ENCODE assay signal across 20 mouse cellular contexts in the genomic region with DNA sequence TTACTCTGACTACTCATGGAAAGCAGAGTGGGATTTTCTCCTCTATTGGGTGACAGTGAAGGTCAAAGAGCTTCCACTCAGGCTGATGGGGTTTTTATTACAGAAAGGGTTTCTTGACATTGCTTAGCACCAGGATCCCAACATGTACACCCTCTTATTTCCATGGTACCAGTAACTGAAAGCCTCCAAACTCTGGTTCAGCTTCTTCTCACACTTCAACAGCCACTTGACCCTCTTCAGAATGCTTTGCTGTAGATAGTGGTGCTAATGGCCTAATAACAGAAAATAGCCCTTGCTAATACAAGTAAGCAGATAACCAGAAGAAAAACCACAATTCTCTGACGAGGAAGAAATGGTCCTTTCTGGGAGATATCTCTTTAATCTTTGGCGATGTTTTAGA.
DNase-seq lines count a peak whose midpoint lies in the region; ATAC-seq and TF ChIP-seq lines count a peak whose summit lies in the region.
"Had no signal": no experiment of that assay in that cellular context is flagged by ENCODE, and none has a peak within 500 bp of the region (broad histone marks: within the 10 kb centered on the region; RNA-seq: fewer than 3 reads in every experiment).

No protein-coding gene starts in this region.

- peaks cover 54% of the 10 kb centered on the region for H3K27me3 ChIP-seq in heart, embryonic 11.5 days (ENCODE audit: control insufficient read depth, insufficient read depth, low read length)
- H3K27me3 ChIP-seq in heart, embryonic 13.5 days (replicated peaks), result peaks cover 72% of the 10 kb centered on the region
- peaks cover 50% of the 10 kb centered on the region for H3K27me3 ChIP-seq in heart, postnatal 0 days (ENCODE audit: control insufficient read depth, insufficient read depth, low read length)
- H3K27me3 ChIP-seq: forebrain, embryonic 13.5 days; hindbrain, embryonic 15.5 days had no signal

- peaks cover 6% of the 10 kb centered on the region; the same call in 1 of the 2 replicates for H3K4me1 ChIP-seq in heart, embryonic 11.5 days (ENCODE audit: control insufficient read depth, insufficient read depth, low read length)
- peaks cover 12% of the 10 kb centered on the region for H3K4me1 ChIP-seq in heart, embryonic 13.5 days
- H3K4me1 ChIP-seq in heart, postnatal 0 days (ENCODE audit: control insufficient read depth, insufficient read depth), result peaks cover 6% of the 10 kb centered on the region; the same call in 1 of the 2 replicates
- H3K4me1 ChIP-seq: forebrain, embryonic 13.5 days; hindbrain, embryonic 15.5 days had no signal

- H3K4me2 ChIP-seq in heart, embryonic 11.5 days, result no peak overlapping the region
- H3K4me2 ChIP-seq in heart, embryonic 13.5 days, result peak overlapping the region; percentile 9; the same call in 1 of the 2 replicates
- no peak overlapping the region for H3K4me2 ChIP-seq in heart, postnatal 0 days (ENCODE audit: low read depth, low read length)
- H3K4me2 ChIP-seq: forebrain, embryonic 13.5 days; heart, embryonic 15.5 days; hindbrain, embryonic 15.5 days had no signal

- no peak for TF ChIP-seq CTCF in heart, postnatal 0 days (IDR thresholded peaks at IDR 0.05; ENCODE audit: low read depth)

- H3K9me3 ChIP-seq in heart, embryonic 11.5 days (replicated peaks; ENCODE audit: control insufficient read depth, low read length), result no peaks in the 10 kb centered on the region
- H3K9me3 ChIP-seq in heart, embryonic 13.5 days, result no peaks in the 10 kb centered on the region
- H3K9me3 ChIP-seq in heart, postnatal 0 days (replicated peaks; ENCODE audit: control insufficient read depth, low read length), result no peaks in the 10 kb centered on the region
- H3K9me3 ChIP-seq: embryonic facial prominence, embryonic 10.5 days; forebrain, embryonic 13.5 days; heart, embryonic 15.5 days; hindbrain, embryonic 15.5 days had no signal

- H3K27ac ChIP-seq in heart, embryonic 11.5 days (ENCODE audit: low read depth, low read length), result no peak overlapping the region
- H3K27ac ChIP-seq in heart, embryonic 13.5 days (replicated peaks), result no peak overlapping the region
- no peak overlapping the region for H3K27ac ChIP-seq in heart, postnatal 0 days (ENCODE audit: low read depth)
- H3K27ac ChIP-seq: embryonic facial prominence, embryonic 10.5 days; forebrain, embryonic 13.5 days; gastrocnemius, adult 2 months; heart, embryonic 15.5 days; hindbrain, embryonic 15.5 days had no signal

- no peak; the same call in 1 of the 2 replicates for TF ChIP-seq EP300 in heart, postnatal 0 days (IDR thresholded peaks at IDR 0.05; ENCODE audit: low read depth)

- DNase-seq in heart, adult 9 months (ENCODE audit: low spot score in 2 of 2), result peak; percentile 4 to 19
- DNase-seq in heart, postnatal 0 days (ENCODE audit: low spot score), result peak; percentile 89
- DNase-seq in left cerebral cortex, adult 18-20 months (ENCODE audit: low spot score in 2 of 2), result no peak
- no peak for DNase-seq in urinary bladder, postnatal 14 days (ENCODE audit: low spot score)
- DNase-seq: adrenal gland, adult 2 months; adrenal gland, postnatal 25 days; cerebellum, adult 18-20 months; cerebellum, adult 9-11 months; cerebellum, postnatal 36 days; forebrain, postnatal 0 days; gastrocnemius, adult 2 months; gastrocnemius, postnatal 36 days; kidney, adult 8-10 months had no signal

- ATAC-seq in heart, embryonic 11.5 days (replicated peaks; ENCODE audit: insufficient number of reproducible peaks, low FRiP score, low TSS enrichment), result no peak
- ATAC-seq in heart, embryonic 13.5 days (ENCODE audit: extremely low read depth, insufficient number of reproducible peaks, low FRiP score, low TSS enrichment), result no peak; the same call in 1 of the 2 replicates
- peak; percentile 91 for ATAC-seq in heart, postnatal 0 days (ENCODE audit: insufficient read depth, low read depth)
- ATAC-seq: forebrain, embryonic 13.5 days; forebrain, postnatal 0 days; intestine, postnatal 0 days had no signal

- 50% methylated on average over 2 of the region's 2 CpGs for WGBS in heart, embryonic 11.5 days (ENCODE audit: insufficient replicate concordance)
- 30% methylated on average over 2 of the region's 2 CpGs for WGBS in heart, embryonic 13.5 days
- 33% methylated on average over 2 of the region's 2 CpGs for WGBS in heart, postnatal 0 days

- H3K36me3 ChIP-seq in heart, embryonic 11.5 days (ENCODE audit: control insufficient read depth, insufficient read depth, low read length), result no peaks in the 10 kb centered on the region
- H3K36me3 ChIP-seq in heart, embryonic 13.5 days, result peaks cover under 1% of the 10 kb centered on the region; the same call in 1 of the 2 replicates
- H3K36me3 ChIP-seq in heart, postnatal 0 days (replicated peaks; ENCODE audit: control insufficient read depth, insufficient read depth, low read length), result no peaks in the 10 kb centered on the region
- H3K36me3 ChIP-seq: embryonic facial prominence, embryonic 10.5 days; heart, embryonic 15.5 days; hindbrain, embryonic 15.5 days had no signal

- H3K4me3 ChIP-seq in heart, embryonic 11.5 days (ENCODE audit: low read depth, low read length), result no peak overlapping the region
- H3K4me3 ChIP-seq in heart, embryonic 13.5 days, result no peak overlapping the region
- no peak overlapping the region for H3K4me3 ChIP-seq in heart, postnatal 0 days (ENCODE audit: low read depth, low read length)
- H3K4me3 ChIP-seq: embryonic facial prominence, embryonic 10.5 days; forebrain, embryonic 13.5 days; gastrocnemius, adult 2 months; heart, embryonic 15.5 days; hindbrain, embryonic 15.5 days had no signal

- H3K9ac ChIP-seq in heart, embryonic 11.5 days (ENCODE audit: low read depth, low read length), result no peak overlapping the region
- no peak overlapping the region for H3K9ac ChIP-seq in heart, embryonic 13.5 days
- H3K9ac ChIP-seq in heart, postnatal 0 days (replicated peaks; ENCODE audit: low read depth, low read length), result no peak overlapping the region
- H3K9ac ChIP-seq: forebrain, embryonic 13.5 days; forebrain, postnatal 0 days; heart, embryonic 15.5 days; hindbrain, embryonic 15.5 days had no signal

Comparison
In these comparisons a context has a peak if more than half of its experiments do, and no peak if none do; other contexts are left out.
1. DNase-seq: peak in heart, adult 9 months (2 of 2) and heart, postnatal 0 days (single experiment); none in left cerebral cortex, adult 18-20 months (0 of 2) and urinary bladder, postnatal 14 days (single experiment).